Comparison of ENCODE assay signal across 21 mouse cellular contexts in genomic region chr9:70277076-70277475, GRCm38 (mm10).
DNase-seq lines count a peak whose midpoint lies in the region; ATAC-seq and TF ChIP-seq lines count a peak whose summit lies in the region.
"Had no signal": no experiment of that assay in that cellular context is flagged by ENCODE, and none has a peak within 500 bp of the region (broad histone marks: within the 10 kb centered on the region; RNA-seq: fewer than 3 reads in every experiment).

No protein-coding gene starts in this region.

- no peak for DNase-seq in liver, adult 2 months (ENCODE audit: extremely low read depth, low read depth, low spot score)
- no peak for DNase-seq in liver
- DNase-seq in adrenal gland, adult 18-20 months (ENCODE audit: low spot score in 2 of 2): no peak
- no peak for DNase-seq in heart, embryonic 10.5 days (ENCODE audit: low spot score)
- DNase-seq in urinary bladder, postnatal 10 days (ENCODE audit: low spot score): no peak
- DNase-seq: adrenal gland, postnatal 25 days; cerebellum, adult 11 months; cerebellum, postnatal 14 days; embryo, embryonic 11 days; forebrain, postnatal 0 days; heart, postnatal 14 days; lung, adult 2 months; thymus, postnatal 14 days had no signal

- TF ChIP-seq CTCF in liver, adult 2 months (IDR thresholded peaks at IDR 0.05; ENCODE audit: low read depth, low read length): no peak

- 31% methylated on average over 3 of the region's 3 CpGs for WGBS in liver, adult 2 months
- WGBS in intestine, embryonic 16.5 days: 71% methylated on average over 3 of the region's 3 CpGs
- 33% methylated on average over 3 of the region's 3 CpGs for WGBS in liver, embryonic 16.5 days (ENCODE audit: insufficient replicate concordance)
- 62% methylated on average over 3 of the region's 3 CpGs for WGBS in heart, embryonic 10.5 days

- peak overlapping the region; percentile 13; the same call in 1 of the 2 replicates for H3K4me3 ChIP-seq in liver, adult 2 months (ENCODE audit: insufficient read depth, low read depth, low read length)
- H3K4me3 ChIP-seq in intestine, embryonic 16.5 days (ENCODE audit: low read length): peak overlapping the region; percentile 24
- H3K4me3 ChIP-seq in liver, embryonic 16.5 days (ENCODE audit: low read depth, low read length): no peak overlapping the region
- no peak overlapping the region for H3K4me3 ChIP-seq in heart, embryonic 10.5 days
- H3K4me3 ChIP-seq: embryonic facial prominence, embryonic 15.5 days; heart, embryonic 12.5 days; limb, embryonic 10.5 days; midbrain, embryonic 10.5 days had no signal

- peaks cover 20% of the 10 kb centered on the region for H3K4me1 ChIP-seq in liver, adult 2 months (ENCODE audit: control insufficient read depth, insufficient read depth, low read length)
- H3K4me1 ChIP-seq in intestine, embryonic 16.5 days (ENCODE audit: control insufficient read depth, insufficient read depth, low read length): peaks cover 16% of the 10 kb centered on the region; the same call in 1 of the 2 replicates
- H3K4me1 ChIP-seq in liver, embryonic 16.5 days (ENCODE audit: control insufficient read depth, low read depth, low read length): no peaks in the 10 kb centered on the region; the same call in 1 of the 2 replicates
- peaks cover 5% of the 10 kb centered on the region; the same call in 1 of the 2 replicates for H3K4me1 ChIP-seq in heart, embryonic 10.5 days
- H3K4me1 ChIP-seq: embryonic facial prominence, embryonic 15.5 days; limb, embryonic 10.5 days; midbrain, embryonic 10.5 days had no signal

- 0 out of 2 replicates have a peak, but pooled peaks cover 3% of the 10 kb centered on the region for H3K9me3 ChIP-seq in intestine, embryonic 16.5 days (ENCODE audit: control insufficient read depth, low read length)
- H3K9me3 ChIP-seq in liver, embryonic 16.5 days (replicated peaks; ENCODE audit: control insufficient read depth, low read length): no peaks in the 10 kb centered on the region
- H3K9me3 ChIP-seq in heart, embryonic 10.5 days: 0 out of 2 replicates have a peak, but pooled peaks cover 2% of the 10 kb centered on the region
- H3K9me3 ChIP-seq: embryonic facial prominence, embryonic 15.5 days; heart, embryonic 12.5 days; limb, embryonic 10.5 days; midbrain, embryonic 10.5 days had no signal

- H3K79me2 ChIP-seq in liver, adult 2 months (ENCODE audit: control insufficient read depth, insufficient read depth, low read length): peaks cover 52% of the 10 kb centered on the region; the same call in 1 of the 2 replicates

- no peaks in the 10 kb centered on the region for H3K36me3 ChIP-seq in liver, adult 2 months (ENCODE audit: control insufficient read depth, insufficient read depth, low read length)
- no peaks in the 10 kb centered on the region for H3K36me3 ChIP-seq in intestine, embryonic 16.5 days (ENCODE audit: control insufficient read depth, insufficient read depth, low read length)
- H3K36me3 ChIP-seq in liver, embryonic 16.5 days (ENCODE audit: control insufficient read depth, insufficient read depth): no peaks in the 10 kb centered on the region
- H3K36me3 ChIP-seq in heart, embryonic 10.5 days: no peaks in the 10 kb centered on the region
- H3K36me3 ChIP-seq: embryonic facial prominence, embryonic 15.5 days; heart, embryonic 12.5 days; limb, embryonic 10.5 days; midbrain, embryonic 10.5 days had no signal

- peak; percentile 39 for ATAC-seq in intestine, embryonic 16.5 days
- peak; percentile 31; the same call in 1 of the 2 replicates for ATAC-seq in liver, embryonic 16.5 days (ENCODE audit: low read depth)
- ATAC-seq: CD4-positive, CD25-positive, alpha-beta regulatory T cell, adult 4 months; forebrain, postnatal 0 days had no signal

- no peak for TF ChIP-seq POLR2A in liver, adult 2 months (IDR thresholded peaks at IDR 0.05; ENCODE audit: extremely low read depth, insufficient read depth, low read length)

- peak overlapping the region; percentile 97 for H3K27ac ChIP-seq in liver, adult 2 months (replicated peaks; ENCODE audit: insufficient read depth, low read depth, low read length)
- peak overlapping the region; percentile 89 for H3K27ac ChIP-seq in intestine, embryonic 16.5 days (ENCODE audit: low read length)
- H3K27ac ChIP-seq in liver, embryonic 16.5 days (ENCODE audit: low read length): peak overlapping the region; percentile 71
- H3K27ac ChIP-seq in heart, embryonic 10.5 days: no peak overlapping the region
- H3K27ac ChIP-seq: embryonic facial prominence, embryonic 15.5 days; hindbrain, embryonic 14.5 days; limb, embryonic 10.5 days; midbrain, embryonic 10.5 days had no signal

- no peaks in the 10 kb centered on the region for H3K27me3 ChIP-seq in liver, adult 2 months (ENCODE audit: control insufficient read depth, insufficient read depth, low read length)
- H3K27me3 ChIP-seq in intestine, embryonic 16.5 days (replicated peaks; ENCODE audit: control insufficient read depth, insufficient read depth, low read length): no peaks in the 10 kb centered on the region
- H3K27me3 ChIP-seq in liver, embryonic 16.5 days (ENCODE audit: control insufficient read depth, insufficient read depth, low read depth, low read length): no peaks in the 10 kb centered on the region
- no peaks in the 10 kb centered on the region for H3K27me3 ChIP-seq in heart, embryonic 10.5 days (ENCODE audit: insufficient read depth, poor library complexity, severe bottlenecking)
- H3K27me3 ChIP-seq: embryonic facial prominence, embryonic 15.5 days; heart, embryonic 12.5 days had no signal

- peak overlapping the region; percentile 38 for H3K4me2 ChIP-seq in intestine, embryonic 16.5 days (ENCODE audit: low read depth, low read length)
- no peak overlapping the region for H3K4me2 ChIP-seq in liver, embryonic 16.5 days (ENCODE audit: low read depth, low read length)
- H3K4me2 ChIP-seq: embryonic facial prominence, embryonic 15.5 days; heart, embryonic 12.5 days; hindbrain, embryonic 14.5 days had no signal

- peak overlapping the region; percentile 71 for H3K9ac ChIP-seq in liver, adult 2 months (ENCODE audit: low read depth, low read length)
- peak overlapping the region; percentile 12; the same call in 1 of the 2 replicates for H3K9ac ChIP-seq in intestine, embryonic 16.5 days (ENCODE audit: low read depth, low read length)
- H3K9ac ChIP-seq in liver, embryonic 16.5 days (ENCODE audit: low read depth, low read length): no peak overlapping the region
- H3K9ac ChIP-seq: embryonic facial prominence, embryonic 15.5 days; forebrain, postnatal 0 days; heart, embryonic 12.5 days; hindbrain, embryonic 14.5 days had no signal

Comparison
In these comparisons a context has a peak if more than half of its experiments do, and no peak if none do; other contexts are left out.
1. H3K4me3 ChIP-seq: peak in liver, adult 2 months (single experiment) and intestine, embryonic 16.5 days (single experiment); none in liver, embryonic 16.5 days (single experiment) and heart, embryonic 10.5 days (single experiment).